Mouse (Mus musculus) liver, embryonic 11.5 days (tissue): ENCODE measurements at regions not wholly inside any gene's neighbourhood (a gene's known extent, or its start where the extent isn't known, plus 50 kb on each side); places are given as distances from the start of the nearest gene placed in this dataset.
A peak's percentile ranks its signal among the peaks of the same experiment; 100 is the strongest.

Source experiments
- ATAC-seq: fragments of 200-750 bp; cut with Nextera tagmentation; replicated peaks from 2 replicates; pipeline ENCODE4 v1.8.0; 2017; ENCODE audit warnings: moderate number of reproducible peaks, mild to moderate bottlenecking, moderate TSS enrichment, moderate library complexity; ENCODE audit not compliant: low FRiP score
- DNase-seq: peaks from one replicate; pipeline ENCODE4 v3.0.0-alpha.2; 2017; ENCODE audit warnings: low spot score
- H3K27ac ChIP-seq: fragments of 300-500 bp; sonication (generic); 2 replicates; pipeline ENCODE4 v1.5.1; 2014; ENCODE audit warnings: mild to moderate bottlenecking, low read depth, low read length, control low read depth
- H3K27me3 ChIP-seq: fragments of 300-500 bp; sonication (generic); replicated peaks from 2 replicates; pipeline ENCODE4 v1.6.1; 2014; ENCODE audit warnings: low read length, mixed read lengths; ENCODE audit not compliant: control insufficient read depth, insufficient read depth
- H3K36me3 ChIP-seq: fragments of 300-500 bp; sonication (generic); 2 replicates; pipeline ENCODE4 v1.6.1; 2014; ENCODE audit warnings: mild to moderate bottlenecking, low read length, moderate library complexity, mixed read lengths; ENCODE audit not compliant: control insufficient read depth, insufficient read depth
- H3K4me1 ChIP-seq: fragments of 300-500 bp; sonication (generic); replicated peaks from 2 replicates; pipeline ENCODE4 v1.6.1; 2014; ENCODE audit warnings: low read length, mixed read lengths; ENCODE audit not compliant: control insufficient read depth, insufficient read depth
- H3K4me2 ChIP-seq: fragments of 300-500 bp; sonication (generic); 2 replicates; pipeline ENCODE4 v1.6.1; 2014; ENCODE audit warnings: mild to moderate bottlenecking, control low read depth, moderate library complexity
- H3K4me3 ChIP-seq: fragments of 300-500 bp; sonication (generic); 2 replicates; pipeline ENCODE4 v1.5.1; 2014; ENCODE audit warnings: low read depth, low read length, control low read depth
- H3K9ac ChIP-seq: fragments of 300-500 bp; sonication (generic); 2 replicates; pipeline ENCODE4 v1.6.1; 2014; ENCODE audit warnings: low read depth, low read length, control low read depth
- H3K9me3 ChIP-seq: fragments of 300-500 bp; sonication (generic); 2 replicates; pipeline ENCODE4 v1.6.1; 2016; ENCODE audit warnings: low read length, inconsistent platforms, mixed read lengths; ENCODE audit not compliant: control insufficient read depth
- WGBS: fragments of 180-500 bp; shearing (Covaris S2); extraction: QIAGEN DNeasy Blood & Tissue Kit; methylation state at CpG from one replicate; pipeline ENCODE4 v1.1.7; 2014; 5-methylcytosine and 5-hydroxymethylcytosine counted together

DNA sequence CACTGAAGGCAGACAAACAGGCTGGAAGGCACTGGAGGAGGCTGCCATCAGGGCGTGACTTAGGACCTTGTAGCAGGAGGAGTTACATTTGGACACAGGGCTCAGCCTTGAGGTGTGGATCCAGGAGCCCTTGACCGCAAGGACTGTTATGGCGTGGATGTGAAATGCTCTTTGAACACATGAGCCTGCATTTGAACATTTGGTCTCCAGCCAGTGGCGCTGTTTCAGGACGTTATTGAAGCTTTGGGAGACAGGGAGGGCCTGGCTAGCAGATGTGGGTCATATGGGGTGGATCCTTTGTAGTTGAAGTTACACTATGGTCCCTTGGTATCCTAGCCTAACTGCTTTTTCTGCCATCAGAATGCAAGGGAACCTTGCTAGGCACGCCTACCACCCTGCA, 87.0 kb upstream of the Twist2 start:
- 82% methylated on average over 6 of the region's 6 CpGs for WGBS
- H3K27ac ChIP-seq = no peak overlapping the region
- H3K9ac ChIP-seq = no peak overlapping the region
- no peak overlapping the region for H3K4me2 ChIP-seq
- H3K4me3 ChIP-seq = no peak overlapping the region
- H3K36me3 ChIP-seq = no peaks in the 10 kb centered on the region
- H3K27me3 ChIP-seq = no peaks in the 10 kb centered on the region
- no peaks in the 10 kb centered on the region for H3K9me3 ChIP-seq
- DNase-seq (no peak), ATAC-seq (no peak)
- H3K4me1 ChIP-seq = no peaks in the 10 kb centered on the region

DNA sequence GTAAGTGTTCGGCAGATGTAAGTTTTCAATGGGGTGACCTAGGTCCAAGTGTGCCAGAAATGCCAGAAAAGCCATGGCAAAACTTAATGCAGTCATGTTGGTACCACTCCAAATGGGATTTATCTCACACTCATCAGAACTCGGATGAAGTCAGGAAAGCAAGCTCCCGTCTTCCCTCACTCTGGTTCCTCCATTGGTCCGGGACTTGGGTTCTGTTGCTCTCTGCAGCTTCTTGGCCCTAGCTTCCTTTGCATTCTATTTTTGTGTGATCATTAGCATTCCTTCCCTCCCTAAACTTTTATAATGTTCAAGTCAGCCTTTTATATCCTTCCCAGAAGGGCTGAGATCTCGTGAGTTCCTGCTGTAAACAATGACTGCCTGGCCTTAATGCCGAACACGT, 85.9 kb upstream of the Twist2 start:
- 70% methylated on average over 7 of the region's 7 CpGs for WGBS
- Histone ChIP-seq H3K4me2 (no peak overlapping the region), H3K9ac (no peak overlapping the region), H3K27ac (no peak overlapping the region), H3K36me3 (no peaks in the 10 kb centered on the region), H3K4me3 (no peak overlapping the region), H3K27me3 (no peaks in the 10 kb centered on the region), H3K9me3 (no peaks in the 10 kb centered on the region), H3K4me1 (no peaks in the 10 kb centered on the region)
- no peak for DNase-seq
- ATAC-seq = no peak

DNA sequence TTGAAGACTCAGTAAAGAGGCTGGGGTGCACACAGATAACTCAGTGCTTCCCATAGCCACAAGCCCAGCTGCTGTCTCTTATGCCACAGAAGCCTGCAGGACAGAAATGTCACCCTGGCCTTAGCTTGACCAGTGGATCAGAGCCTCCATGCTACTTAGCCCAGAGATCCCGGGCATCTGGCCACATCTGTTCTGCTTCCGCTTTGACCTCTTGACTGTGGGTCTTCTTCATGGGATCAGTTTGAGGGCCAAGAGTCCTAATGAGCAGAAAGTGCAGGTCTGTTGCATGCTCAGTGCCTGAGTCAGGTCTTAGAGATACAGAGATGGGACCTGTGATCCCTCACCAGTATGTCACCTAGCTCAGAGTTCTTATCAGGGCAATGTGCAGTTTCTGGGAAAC, 85.5 kb upstream of the Twist2 start:
- WGBS = 71% methylated on average over 2 of the region's 2 CpGs
- Histone ChIP-seq H3K27ac (no peak overlapping the region), H3K9ac (no peak overlapping the region), H3K4me2 (no peak overlapping the region), H3K4me3 (no peak overlapping the region), H3K9me3 (no peaks in the 10 kb centered on the region), H3K36me3 (no peaks in the 10 kb centered on the region), H3K4me1 (no peaks in the 10 kb centered on the region), H3K27me3 (no peaks in the 10 kb centered on the region)
- no peak for ATAC-seq
- DNase-seq = peak; percentile 16

DNA sequence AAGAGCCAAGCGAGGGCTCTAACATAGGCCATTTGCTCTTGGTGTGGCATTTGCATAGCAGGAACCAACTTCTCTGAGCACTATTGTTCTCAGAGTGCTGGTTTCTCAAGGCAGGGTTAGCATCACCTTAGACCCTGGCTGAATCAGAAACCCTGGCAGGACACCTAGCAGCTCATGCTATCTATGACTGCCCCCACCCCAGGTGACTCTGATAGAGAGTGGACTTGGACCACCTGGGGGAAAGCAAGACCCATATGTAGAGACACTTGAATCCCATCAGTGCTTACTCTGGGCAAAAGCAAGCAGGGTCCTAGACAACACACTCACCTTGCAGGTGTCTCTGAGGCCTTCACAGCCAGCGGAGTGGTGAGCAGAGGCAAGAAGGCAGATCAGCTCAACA, 84.4 kb upstream of the Twist2 start:
- H3K4me2 ChIP-seq = no peak overlapping the region
- no peaks in the 10 kb centered on the region for H3K27me3 ChIP-seq
- H3K36me3 ChIP-seq = no peaks in the 10 kb centered on the region
- H3K27ac ChIP-seq = no peak overlapping the region
- no peak overlapping the region for H3K9ac ChIP-seq
- no peaks in the 10 kb centered on the region for H3K9me3 ChIP-seq
- 75% methylated on average over 2 of the region's 2 CpGs for WGBS
- ATAC-seq (no peak), DNase-seq (peak; percentile 10)
- no peak overlapping the region for H3K4me3 ChIP-seq
- no peaks in the 10 kb centered on the region for H3K4me1 ChIP-seq

GRCm38 (mm10) chr1:91717961-91718360, 83.3 kb upstream of the Twist2 start:
- DNase-seq = peak; percentile 14
- ATAC-seq = no peak

DNA sequence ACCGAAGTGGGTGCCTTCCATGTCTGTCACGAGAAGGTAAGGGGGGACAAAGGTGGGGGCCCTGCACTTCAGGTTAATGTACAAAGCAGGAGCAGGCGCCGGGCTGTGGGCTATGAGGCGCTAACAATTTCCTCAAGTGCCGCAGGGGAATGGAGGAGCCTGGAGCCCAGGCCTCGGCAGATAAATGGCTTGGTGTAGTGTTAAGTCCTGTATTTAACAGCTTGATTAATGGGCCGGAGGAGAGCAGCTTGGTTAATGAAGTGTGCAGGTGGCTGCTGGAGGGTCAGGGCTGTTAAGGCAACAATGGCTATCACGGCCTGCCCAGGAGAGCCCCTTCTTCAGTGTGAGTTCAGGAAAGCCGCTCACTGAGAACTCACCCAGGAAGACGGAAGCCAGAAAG, 72.0 kb upstream of the Twist2 start:
- DNase-seq (peak; percentile 28), ATAC-seq (no peak)
- no peak overlapping the region for H3K9ac ChIP-seq
- no peak overlapping the region for H3K4me3 ChIP-seq
- no peaks in the 10 kb centered on the region for H3K36me3 ChIP-seq
- H3K4me1 ChIP-seq = no peaks in the 10 kb centered on the region
- no peaks in the 10 kb centered on the region for H3K9me3 ChIP-seq
- H3K27ac ChIP-seq = no peak overlapping the region
- H3K4me2 ChIP-seq = no peak overlapping the region
- H3K27me3 ChIP-seq = no peaks in the 10 kb centered on the region
- 70% methylated on average over 11 of the region's 11 CpGs for WGBS

More at GRCm38 (mm10) chr1:91717961-91718360, 83.3 kb upstream of the Twist2 start:
- H3K9me3 ChIP-seq = no peaks in the 10 kb centered on the region
- 59% methylated on average over 8 of the region's 8 CpGs for WGBS
- no peak overlapping the region for H3K9ac ChIP-seq
- no peaks in the 10 kb centered on the region for H3K4me1 ChIP-seq
- no peak overlapping the region for H3K27ac ChIP-seq
- H3K36me3 ChIP-seq = no peaks in the 10 kb centered on the region
- no peak overlapping the region for H3K4me2 ChIP-seq
- H3K27me3 ChIP-seq = no peaks in the 10 kb centered on the region
- no peak overlapping the region for H3K4me3 ChIP-seq

GRCm38 (mm10) chr1:91730281-91730680, 71.0 kb upstream of the Twist2 start:
- no peaks in the 10 kb centered on the region for H3K9me3 ChIP-seq
- no peak overlapping the region for H3K27ac ChIP-seq
- DNase-seq = peak; percentile 14
- no peaks in the 10 kb centered on the region for H3K4me1 ChIP-seq
- no peak overlapping the region for H3K4me2 ChIP-seq
- no peaks in the 10 kb centered on the region for H3K36me3 ChIP-seq
- no peak for ATAC-seq
- WGBS = 72% methylated on average over 2 of the region's 2 CpGs
- H3K4me3 ChIP-seq = no peak overlapping the region
- no peaks in the 10 kb centered on the region for H3K27me3 ChIP-seq
- H3K9ac ChIP-seq = no peak overlapping the region

DNA sequence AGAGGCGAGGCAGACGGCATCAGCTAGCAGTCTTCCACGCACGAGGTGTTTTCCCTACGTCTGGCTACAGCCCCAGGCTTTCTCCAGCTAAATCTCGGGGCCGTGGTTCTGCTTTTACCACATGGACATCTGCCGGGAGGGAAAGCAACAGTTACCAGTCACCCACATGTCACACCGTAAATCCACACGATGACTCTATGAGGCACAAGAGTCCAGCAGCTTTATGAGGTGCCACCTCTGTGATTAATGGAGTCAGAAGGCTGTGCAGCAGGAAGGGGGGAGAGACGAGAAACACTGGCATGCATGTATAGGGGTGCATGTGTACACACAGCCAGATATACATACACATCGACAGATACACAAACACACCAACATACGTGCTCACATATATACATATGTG, 69.6 kb upstream of the Twist2 start:
- no peak overlapping the region for H3K4me2 ChIP-seq
- ATAC-seq (no peak), DNase-seq (peak; percentile 25)
- no peaks in the 10 kb centered on the region for H3K9me3 ChIP-seq
- H3K9ac ChIP-seq = no peak overlapping the region
- H3K4me1 ChIP-seq = no peaks in the 10 kb centered on the region
- H3K36me3 ChIP-seq = no peaks in the 10 kb centered on the region
- H3K27me3 ChIP-seq = no peaks in the 10 kb centered on the region
- 71% methylated on average over 13 of the region's 13 CpGs for WGBS
- no peak overlapping the region for H3K27ac ChIP-seq
- no peak overlapping the region for H3K4me3 ChIP-seq

- no peaks in the 10 kb centered on the region for H3K27me3 ChIP-seq
- no peak overlapping the region for H3K4me2 ChIP-seq
- peak; percentile 24 for DNase-seq
- no peaks in the 10 kb centered on the region for H3K4me1 ChIP-seq
- H3K9ac ChIP-seq = no peak overlapping the region
- no peak for ATAC-seq
- no peaks in the 10 kb centered on the region for H3K9me3 ChIP-seq
- no peaks in the 10 kb centered on the region for H3K36me3 ChIP-seq
- H3K4me3 ChIP-seq = no peak overlapping the region
- no peak overlapping the region for H3K27ac ChIP-seq
- WGBS = 80% methylated on average over 12 of the region's 12 CpGs
Observed at GRCm38 (mm10) chr1:91732461-91732861, 68.8 kb upstream of the Twist2 start.
